Mouse (Mus musculus) lung, embryonic 15.5 days (tissue): ENCODE data around the gene Ttc8. TPM values are rescaled to one million over a fixed set of nuclear protein-coding genes. Genes with fewer than 3 reads are reported as not detected.

Experiments used
- ATAC-seq: fragments of 200-750 bp; cut with Nextera tagmentation; 2 replicates; pipeline ENCODE4 v1.8.0; 2017; ENCODE audit warnings: moderate number of reproducible peaks, borderline replicate concordance; ENCODE audit not compliant: low FRiP score, low TSS enrichment; ENCODE audit errors: extremely low read depth
- H3K27ac ChIP-seq: fragments of 300-500 bp; sonication (generic); 2 replicates; pipeline ENCODE4 v1.5.1; 2015; ENCODE audit warnings: moderate library complexity, mild to moderate bottlenecking, inconsistent platforms
- H3K27me3 ChIP-seq: fragments of 300-500 bp; sonication (generic); 2 replicates; pipeline ENCODE4 v1.6.1; 2015; ENCODE audit warnings: inconsistent platforms
- H3K36me3 ChIP-seq: fragments of 300-500 bp; sonication (generic); 2 replicates; pipeline ENCODE4 v1.6.1; 2015; ENCODE audit warnings: inconsistent platforms
- H3K4me1 ChIP-seq: fragments of 300-500 bp; sonication (generic); 2 replicates; pipeline ENCODE4 v1.6.1; 2015; ENCODE audit warnings: inconsistent platforms
- H3K4me2 ChIP-seq: fragments of 300-500 bp; sonication (generic); 2 replicates; pipeline ENCODE4 v1.6.1; 2015; ENCODE audit warnings: inconsistent platforms, mild to moderate bottlenecking, moderate library complexity
- H3K4me3 ChIP-seq: fragments of 300-500 bp; sonication (generic); 2 replicates; pipeline ENCODE4 v1.5.1; 2015; ENCODE audit warnings: mild to moderate bottlenecking, inconsistent platforms
- H3K9ac ChIP-seq: fragments of 300-500 bp; sonication (generic); 2 replicates; pipeline ENCODE4 v1.6.1; 2015; ENCODE audit warnings: inconsistent platforms
- H3K9me3 ChIP-seq: fragments of 300-500 bp; sonication (generic); 2 replicates; pipeline ENCODE4 v1.6.1; 2016; ENCODE audit warnings: inconsistent platforms
- WGBS: fragments of 180-500 bp; shearing (Covaris S2); methylation state at CpG from one replicate; pipeline ENCODE4 v1.1.7; 2015; 5-methylcytosine and 5-hydroxymethylcytosine counted together
- polyA plus RNA-seq: library from polyadenylated mRNA; unstranded; fragments of >200 nt; fragmentation: Nextera tagmentation; extraction: Ambion mirVana; gene quantifications from 2 replicates; pipeline ENCODE4 v1.2.1, GENCODE M21; 2015

The Ttc8 gene
- polyA plus RNA-seq, 1 experiment from 2014 or later, result 35.5 TPM

DNA sequence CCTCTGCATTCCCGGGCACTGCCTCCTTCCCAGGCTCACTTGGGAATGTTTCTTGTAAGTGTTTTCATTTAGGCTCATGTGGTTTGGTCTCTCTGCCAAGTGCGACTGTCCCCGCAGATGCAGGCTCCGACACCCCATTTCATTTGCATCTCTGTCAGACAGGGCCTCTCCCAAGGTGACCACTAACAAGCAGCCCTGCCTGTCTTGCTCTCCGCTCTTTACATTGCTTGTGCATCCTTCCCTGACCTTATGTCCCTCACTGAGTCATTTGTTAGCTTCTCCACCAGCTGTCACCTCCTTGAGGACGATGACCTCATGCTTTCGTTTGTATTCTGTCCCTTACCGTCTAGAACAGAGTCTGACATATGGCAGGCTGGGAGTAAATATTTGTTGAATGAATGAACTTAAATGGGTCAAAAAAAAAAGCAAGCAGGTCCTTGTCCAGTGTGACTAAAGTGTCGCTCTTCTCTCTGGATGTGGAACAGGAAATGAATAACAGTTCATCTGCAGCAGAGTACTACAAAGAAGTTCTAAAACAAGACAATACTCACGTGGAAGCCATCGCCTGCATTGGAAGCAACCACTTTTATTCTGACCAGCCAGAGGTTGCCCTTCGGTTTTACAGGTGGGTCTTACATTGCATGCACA is 53.9 kb downstream of the Ttc8 start:
- Histone ChIP-seq H3K4me1 (no peaks in the 10 kb centered on the region), H3K4me2 (no peak overlapping the region), H3K9me3 (no peaks in the 10 kb centered on the region), H3K36me3 (peaks cover 9% of the 10 kb centered on the region; the same call in 1 of the 2 replicates), H3K9ac (no peak overlapping the region), H3K27me3 (no peaks in the 10 kb centered on the region), H3K27ac (no peak overlapping the region), H3K4me3 (no peak overlapping the region)
- no peak for ATAC-seq
- WGBS, result 50% methylated on average over 12 of the region's 12 CpGs

GRCm38 (mm10) chr12:98981081-98981480 is 60.7 kb downstream of the Ttc8 start:
- no peak overlapping the region for H3K27ac ChIP-seq
- no peak overlapping the region for H3K9ac ChIP-seq
- no peak overlapping the region for H3K4me3 ChIP-seq
- H3K36me3 ChIP-seq, result peaks cover 18% of the 10 kb centered on the region; the same call in 1 of the 2 replicates
- 96% methylated on average over 3 of the region's 3 CpGs for WGBS
- no peak overlapping the region for H3K4me2 ChIP-seq
- no peak for ATAC-seq
- no peaks in the 10 kb centered on the region for H3K9me3 ChIP-seq
- H3K27me3 ChIP-seq, result no peaks in the 10 kb centered on the region
- no peaks in the 10 kb centered on the region for H3K4me1 ChIP-seq

- ATAC-seq, result no peak
- Histone ChIP-seq H3K9ac (no peak overlapping the region), H3K4me3 (no peak overlapping the region), H3K9me3 (no peaks in the 10 kb centered on the region), H3K4me2 (no peak overlapping the region), H3K27ac (no peak overlapping the region), H3K36me3 (peaks cover 9% of the 10 kb centered on the region; the same call in 1 of the 2 replicates), H3K27me3 (no peaks in the 10 kb centered on the region), H3K4me1 (no peaks in the 10 kb centered on the region)
- WGBS, result 75% methylated on average over 2 of the region's 2 CpGs
Observed at GRCm38 (mm10) chr12:98984785-98985184, 64.4 kb downstream of the Ttc8 start.

GRCm38 (mm10) chr12:98991076-98991829 is 70.9 kb downstream of the Ttc8 start:
- no peaks in the 10 kb centered on the region for H3K9me3 ChIP-seq
- H3K4me3 ChIP-seq, result no peak overlapping the region
- no peaks in the 10 kb centered on the region for H3K36me3 ChIP-seq
- no peaks in the 10 kb centered on the region for H3K27me3 ChIP-seq
- no peak for ATAC-seq
- H3K4me1 ChIP-seq, result no peaks in the 10 kb centered on the region
- no peak overlapping the region for H3K27ac ChIP-seq
- no peak overlapping the region for H3K9ac ChIP-seq
- no peak overlapping the region for H3K4me2 ChIP-seq
- 57% methylated on average over 2 of the region's 2 CpGs for whole genome bisulfite sequencing

DNA sequence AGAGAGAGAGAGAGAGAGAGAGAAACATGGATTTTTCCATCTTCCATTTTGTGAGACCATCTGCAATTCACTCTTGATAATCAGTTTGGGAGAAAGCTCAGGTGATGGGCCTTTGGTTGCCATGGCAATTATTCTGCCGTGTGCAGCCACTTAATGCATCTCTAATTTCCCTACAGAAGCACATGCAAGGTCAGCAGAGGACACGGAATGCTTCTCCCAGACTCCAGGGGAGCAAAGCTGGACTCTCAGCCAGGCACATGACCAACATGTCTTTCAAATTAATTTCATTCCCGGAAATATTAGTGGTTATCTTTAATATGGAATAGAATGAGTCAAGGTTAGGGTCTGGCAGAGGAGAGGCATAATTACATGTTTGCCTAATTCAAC is 71.4 kb downstream of the Ttc8 start:
- no peak overlapping the region for H3K27ac ChIP-seq
- H3K36me3 ChIP-seq, result no peaks in the 10 kb centered on the region
- H3K4me2 ChIP-seq, result no peak overlapping the region
- no peaks in the 10 kb centered on the region for H3K9me3 ChIP-seq
- no peaks in the 10 kb centered on the region for H3K27me3 ChIP-seq
- H3K4me3 ChIP-seq, result no peak overlapping the region
- no peaks in the 10 kb centered on the region for H3K4me1 ChIP-seq
- WGBS, result 76% methylated on average over 3 of the region's 3 CpGs
- no peak for ATAC-seq
- H3K9ac ChIP-seq, result no peak overlapping the region

GRCm38 (mm10) chr12:98993736-98994135 is 73.4 kb downstream of the Ttc8 start:
- Histone ChIP-seq H3K36me3 (no peaks in the 10 kb centered on the region), H3K4me3 (no peak overlapping the region), H3K4me2 (no peak overlapping the region), H3K4me1 (no peaks in the 10 kb centered on the region), H3K9ac (no peak overlapping the region), H3K27ac (no peak overlapping the region), H3K9me3 (no peaks in the 10 kb centered on the region), H3K27me3 (no peaks in the 10 kb centered on the region)
- no peak for ATAC-seq
- 72% methylated on average over 2 of the region's 2 CpGs for WGBS

- Histone ChIP-seq H3K27me3 (no peaks in the 10 kb centered on the region), H3K4me2 (no peak overlapping the region), H3K4me1 (no peaks in the 10 kb centered on the region), H3K4me3 (no peak overlapping the region), H3K9ac (no peak overlapping the region), H3K27ac (no peak overlapping the region), H3K36me3 (no peaks in the 10 kb centered on the region), H3K9me3 (no peaks in the 10 kb centered on the region)
- no peak for ATAC-seq
- WGBS, result 82% methylated on average over 3 of the region's 3 CpGs
Observed at GRCm38 (mm10) chr12:98994366-98994765, 74.0 kb downstream of the Ttc8 start.

DNA sequence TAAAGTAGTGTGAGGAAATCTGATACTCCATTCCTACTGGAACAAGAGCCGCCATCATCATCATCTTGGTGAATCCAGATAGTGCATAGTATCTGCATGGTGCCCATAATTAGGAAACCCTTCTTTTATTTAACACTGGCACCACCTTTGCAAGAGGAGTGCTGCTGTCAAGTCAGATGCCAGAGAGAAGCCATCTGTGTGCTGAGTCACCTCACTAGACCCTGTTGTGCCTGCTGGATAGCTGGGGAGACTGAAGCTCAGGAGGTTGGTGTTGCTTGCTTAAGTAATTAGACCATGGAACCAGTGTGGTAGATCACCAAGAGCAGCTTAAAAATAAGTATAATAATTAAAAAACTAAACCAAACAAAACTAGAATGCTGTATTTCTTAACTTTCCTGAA is 75.5 kb downstream of the Ttc8 start:
- Histone ChIP-seq H3K36me3 (no peaks in the 10 kb centered on the region), H3K9me3 (no peaks in the 10 kb centered on the region), H3K4me3 (no peak overlapping the region), H3K27me3 (no peaks in the 10 kb centered on the region), H3K4me2 (no peak overlapping the region), H3K4me1 (no peaks in the 10 kb centered on the region), H3K9ac (no peak overlapping the region), H3K27ac (no peak overlapping the region)
- ATAC-seq, result no peak
- WGBS, result 85% methylated on average over 1 of the region's 1 CpGs

- H3K4me1 ChIP-seq, result no peaks in the 10 kb centered on the region
- H3K9ac ChIP-seq, result no peak overlapping the region
- H3K4me2 ChIP-seq, result no peak overlapping the region
- H3K4me3 ChIP-seq, result no peak overlapping the region
- no peaks in the 10 kb centered on the region for H3K9me3 ChIP-seq
- WGBS, result 48% methylated on average over 6 of the region's 6 CpGs
- no peaks in the 10 kb centered on the region for H3K36me3 ChIP-seq
- ATAC-seq, result no peak
- no peak overlapping the region for H3K27ac ChIP-seq
- H3K27me3 ChIP-seq, result no peaks in the 10 kb centered on the region
Observed at GRCm38 (mm10) chr12:98996581-98996988, 76.2 kb downstream of the Ttc8 start.

DNA sequence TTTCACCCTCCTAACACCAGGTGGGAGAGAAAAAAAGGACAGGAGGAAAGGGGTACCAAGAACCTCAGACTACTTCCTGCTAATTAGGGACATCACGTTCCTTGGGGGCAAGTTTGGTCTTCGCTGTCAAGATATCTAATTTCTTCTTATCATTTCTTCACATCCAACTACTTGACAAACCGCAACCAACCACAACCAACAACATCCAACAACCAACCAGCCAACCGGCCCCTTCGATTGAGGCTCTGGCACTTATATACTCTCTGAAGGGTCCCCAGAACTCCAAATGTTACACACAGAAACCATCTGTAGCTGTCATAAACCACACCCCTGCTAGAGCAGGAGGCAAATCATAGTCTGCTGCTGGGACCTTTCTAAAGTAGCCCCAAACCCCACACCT is 76.7 kb downstream of the Ttc8 start:
- Histone ChIP-seq H3K27ac (no peak overlapping the region), H3K4me3 (no peak overlapping the region), H3K27me3 (no peaks in the 10 kb centered on the region), H3K4me2 (no peak overlapping the region), H3K4me1 (no peaks in the 10 kb centered on the region), H3K9me3 (no peaks in the 10 kb centered on the region), H3K36me3 (no peaks in the 10 kb centered on the region), H3K9ac (no peak overlapping the region)
- 76% methylated on average over 5 of the region's 5 CpGs for WGBS
- no peak for ATAC-seq

DNA sequence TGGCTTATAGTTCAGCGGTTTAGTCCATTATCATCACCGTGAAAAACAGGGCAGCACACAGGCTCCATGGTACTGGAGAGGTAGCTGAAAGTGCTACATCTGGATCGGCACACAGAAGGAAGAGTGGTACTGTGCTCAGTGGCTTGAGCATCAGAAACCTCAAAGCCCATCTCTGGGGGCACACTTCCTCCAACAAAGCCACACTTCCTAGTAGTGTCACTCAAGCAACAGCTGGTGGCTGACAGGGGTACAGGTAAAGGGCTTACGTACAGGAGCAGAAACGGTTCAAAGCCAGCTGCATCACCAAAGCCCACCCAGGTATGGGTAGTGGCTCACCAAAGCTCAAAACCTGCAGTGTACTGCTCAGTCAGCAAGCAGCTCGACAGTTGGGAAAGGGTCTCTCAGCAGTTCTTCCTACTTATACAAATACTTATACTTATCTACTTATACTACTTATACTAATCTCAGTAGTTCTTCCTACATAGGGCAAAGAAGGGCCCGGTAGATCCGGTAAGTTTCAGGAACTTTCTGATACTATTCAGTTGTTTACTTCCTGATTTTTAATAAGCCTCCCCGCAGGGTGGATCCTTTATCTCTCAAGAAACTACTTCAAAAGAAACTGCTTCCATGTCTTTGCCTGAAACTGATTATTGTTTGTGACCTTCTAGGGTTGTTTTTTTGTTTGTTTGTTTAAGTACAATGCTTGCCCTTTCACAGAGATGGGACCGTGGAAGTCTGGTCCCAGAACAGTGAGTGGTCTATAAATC is 78.5 kb downstream of the Ttc8 start:
- no peaks in the 10 kb centered on the region for H3K4me1 ChIP-seq
- no peak overlapping the region for H3K9ac ChIP-seq
- ATAC-seq, result no peak
- no peaks in the 10 kb centered on the region for H3K36me3 ChIP-seq
- no peak overlapping the region for H3K27ac ChIP-seq
- H3K4me2 ChIP-seq, result no peak overlapping the region
- 72% methylated on average over 10 of the region's 10 CpGs for WGBS
- no peaks in the 10 kb centered on the region for H3K27me3 ChIP-seq
- H3K4me3 ChIP-seq, result no peak overlapping the region
- H3K9me3 ChIP-seq, result no peaks in the 10 kb centered on the region

DNA sequence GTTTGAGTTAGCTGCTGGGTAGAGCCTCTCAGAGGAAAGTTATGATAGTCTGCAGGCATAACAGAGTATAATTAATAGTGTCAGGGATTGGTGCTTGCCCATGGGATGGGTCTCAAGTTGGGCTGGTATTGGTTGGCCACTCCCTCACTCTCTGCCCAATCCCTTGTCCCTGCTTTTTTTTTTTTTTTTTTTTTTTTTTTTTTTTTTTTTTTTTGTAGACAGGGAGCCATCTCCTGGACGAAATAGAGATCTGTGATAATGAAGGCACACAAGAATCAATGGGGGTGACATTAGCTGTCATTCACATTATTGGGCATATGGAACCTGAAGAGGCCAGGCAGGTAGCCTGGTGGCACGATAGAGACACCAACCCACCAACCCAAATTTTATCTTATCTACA is 79.9 kb downstream of the Ttc8 start:
- no peaks in the 10 kb centered on the region for H3K36me3 ChIP-seq
- H3K4me3 ChIP-seq, result no peak overlapping the region
- no peaks in the 10 kb centered on the region for H3K27me3 ChIP-seq
- whole genome bisulfite sequencing, result 63% methylated on average over 2 of the region's 2 CpGs
- H3K4me1 ChIP-seq, result no peaks in the 10 kb centered on the region
- H3K4me2 ChIP-seq, result no peak overlapping the region
- H3K27ac ChIP-seq, result no peak overlapping the region
- H3K9me3 ChIP-seq, result no peaks in the 10 kb centered on the region
- no peak for ATAC-seq
- no peak overlapping the region for H3K9ac ChIP-seq
